Mouse (Mus musculus) spleen, adult 2 months (tissue): ENCODE data around the gene Tab1. TPM values are rescaled to one million over a fixed set of nuclear protein-coding genes. Genes with fewer than 3 reads are reported as not detected.

Experiments used
- DNase-seq, 2 experiments: peaks; one replicate each; pipeline versions ENCODE4 v3.0.0 to v3.0.0-alpha.2; 2012 to 2021; ENCODE audit warnings: low spot score in 2 of 2, low read depth in 1 of 2
- H3K27ac ChIP-seq: fragments of 200-500 bp; 2 replicates; pipeline ENCODE4 v1.5.1; 2012; ENCODE audit warnings: low read length, inconsistent platforms; ENCODE audit not compliant: insufficient read depth
- H3K27me3 ChIP-seq: fragments of 200-500 bp; 2 replicates; pipeline ENCODE4 v1.6.1; 2012; ENCODE audit warnings: mild to moderate bottlenecking, moderate library complexity, low read length, inconsistent platforms; ENCODE audit not compliant: control insufficient read depth, insufficient read depth
- H3K36me3 ChIP-seq: fragments of 200-500 bp; 2 replicates; pipeline ENCODE4 v1.6.1; 2012; ENCODE audit warnings: mild to moderate bottlenecking, low read length, inconsistent platforms; ENCODE audit not compliant: control insufficient read depth, insufficient read depth
- H3K4me1 ChIP-seq: fragments of 200-500 bp; 2 replicates; pipeline ENCODE4 v1.6.1; 2011; ENCODE audit warnings: inconsistent platforms; ENCODE audit not compliant: control insufficient read depth, insufficient read depth, insufficient read length
- H3K4me3 ChIP-seq: fragments of 200-500 bp; 2 replicates; pipeline ENCODE4 v1.5.1; 2011; ENCODE audit warnings: mild to moderate bottlenecking, inconsistent platforms; ENCODE audit not compliant: insufficient read depth, insufficient read length; ENCODE audit errors: extremely low read depth
- CTCF ChIP-seq: fragments of 200-500 bp; IDR thresholded peaks from 2 replicates; pipeline ENCODE4 v1.5.1; 2011; ENCODE audit warnings: mild to moderate bottlenecking, inconsistent platforms; ENCODE audit not compliant: insufficient read depth, insufficient read length, insufficient replicate concordance; ENCODE audit errors: extremely low read depth
- POLR2A ChIP-seq: fragments of 200-500 bp; IDR thresholded peaks from 2 replicates; pipeline ENCODE4 v1.6.1; 2011; ENCODE audit warnings: low read depth, low read length, inconsistent platforms
- WGBS: fragments of 180-500 bp; shearing (Covaris S2); methylation state at CpG from one replicate; pipeline ENCODE4 v1.1.7; 2018; 5-methylcytosine and 5-hydroxymethylcytosine counted together
- polyA plus RNA-seq: library from polyadenylated mRNA; depleted of rRNA; stranded (reverse); fragments of >200 nt; gene quantifications from 2 replicates; pipeline ENCODE4 v1.2.3, GENCODE M21; 2012; rRNA removed

Tab1 gene
- polyA plus RNA-seq, result 16.1 and 21.4 TPM in 2 replicates

DNA sequence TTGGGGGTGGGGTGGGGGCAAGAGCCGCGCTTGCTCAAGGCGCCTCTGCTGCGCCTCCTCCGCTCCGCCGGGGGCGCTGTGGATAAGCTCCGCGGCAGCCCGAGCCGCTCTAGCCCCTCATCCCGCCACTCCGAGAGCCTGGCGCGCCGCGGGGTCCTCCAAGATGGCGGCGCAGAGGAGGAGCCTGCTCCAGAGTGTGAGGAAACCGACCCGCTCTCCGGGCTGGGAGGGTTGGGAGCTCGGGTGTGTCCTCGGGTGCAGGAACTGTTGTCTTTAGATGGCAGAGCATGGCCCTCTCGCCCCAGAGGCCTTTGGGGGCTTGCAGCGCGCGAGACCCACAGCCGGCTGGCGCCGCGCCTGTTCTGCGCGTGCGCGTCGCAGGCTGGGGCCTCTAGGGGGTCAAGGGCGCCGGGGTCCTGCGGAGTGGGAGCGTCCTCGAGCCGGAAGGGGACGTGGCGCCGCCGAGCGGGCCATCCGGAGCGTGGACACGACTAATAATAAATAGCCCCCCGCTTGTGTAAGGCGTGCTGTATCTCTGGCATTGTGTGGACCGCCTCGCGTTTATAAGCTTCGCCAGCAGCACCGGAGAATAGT, at the start of gene Tab1:
Tab1 (plus strand) TSS at position 135 of the 594 bp plus-strand sequence.
- H3K4me3 ChIP-seq, result peak within 1 kb of the TSS; percentile 97
- peak; percentile 72; the same call in 1 of the 2 replicates for TF ChIP-seq CTCF
- TF ChIP-seq POLR2A, result peak; percentile 14; the same call in 1 of the 2 replicates
- peaks cover 8% of the 10 kb centered on the region for H3K4me1 ChIP-seq
- no peaks in the 10 kb centered on the region for H3K36me3 ChIP-seq
- H3K27me3 ChIP-seq, result no peaks in the 10 kb centered on the region
- WGBS, result under 1% methylated on average over 51 of the region's 59 CpGs
- H3K27ac ChIP-seq, result peak within 1 kb of the TSS; percentile 95
- DNase-seq, result peak; percentile 84 to 86

DNA sequence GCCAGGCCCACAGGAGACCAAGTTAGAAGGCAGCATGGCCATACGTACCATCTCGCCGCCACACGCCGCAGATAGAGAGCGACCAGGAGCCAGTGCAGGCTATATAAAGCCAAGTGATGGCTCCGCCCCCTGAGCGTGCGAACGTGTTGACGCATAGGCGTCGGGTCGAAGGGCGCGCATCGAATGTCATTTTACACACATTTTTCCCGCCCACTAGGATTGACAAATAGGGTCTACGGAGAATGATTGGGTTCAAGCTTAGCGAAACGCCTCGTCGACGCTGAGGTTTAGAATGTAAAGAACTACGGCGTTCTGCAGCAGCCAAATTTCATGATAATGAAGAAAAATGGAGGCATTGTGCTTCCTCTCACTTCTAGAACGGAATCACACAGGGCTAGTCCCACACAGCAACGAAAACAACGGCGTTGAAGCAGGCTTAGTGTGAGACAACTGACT, 49.6 kb upstream of the Tab1 start:
- WGBS, result under 1% methylated on average over 30 of the region's 30 CpGs
- Histone ChIP-seq H3K27me3 (no peaks in the 10 kb centered on the region), H3K36me3 (peaks cover 31% of the 10 kb centered on the region), H3K4me3 (peak overlapping the region; percentile 68), H3K27ac (peak overlapping the region; percentile 86), H3K4me1 (peaks cover 3% of the 10 kb centered on the region; the same call in 1 of the 2 replicates)
- peak; percentile 95 to 99 for DNase-seq
- TF ChIP-seq POLR2A (peak; percentile 100), CTCF (no peak)

DNA sequence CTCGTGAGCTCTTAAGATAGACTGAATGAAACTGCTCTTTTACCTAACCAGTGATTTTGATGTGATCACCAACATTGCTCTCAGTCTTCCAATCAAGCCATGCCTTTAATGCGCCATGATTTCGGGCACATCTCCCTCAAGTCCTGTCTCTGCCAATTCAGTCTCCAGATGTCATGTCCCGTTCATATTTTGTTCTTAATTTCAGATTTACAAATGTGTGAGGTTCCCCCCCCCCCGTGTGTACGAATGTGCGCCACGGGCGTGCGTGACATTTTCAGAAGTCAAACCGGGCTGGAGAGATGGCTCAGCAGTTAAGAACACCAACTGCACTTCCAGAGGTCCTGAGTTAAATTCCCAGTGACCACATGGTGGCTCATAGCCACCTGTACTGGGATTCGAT, 49.2 kb upstream of the Tab1 start:
- Histone ChIP-seq H3K4me1 (peaks cover 3% of the 10 kb centered on the region; the same call in 1 of the 2 replicates), H3K27me3 (no peaks in the 10 kb centered on the region), H3K27ac (peak overlapping the region; percentile 86), H3K36me3 (peaks cover 26% of the 10 kb centered on the region), H3K4me3 (peak overlapping the region; percentile 61)
- no peak for DNase-seq
- TF ChIP-seq POLR2A, result no peak
- TF ChIP-seq CTCF, result no peak
- WGBS, result 3% methylated on average over 12 of the region's 12 CpGs

DNA sequence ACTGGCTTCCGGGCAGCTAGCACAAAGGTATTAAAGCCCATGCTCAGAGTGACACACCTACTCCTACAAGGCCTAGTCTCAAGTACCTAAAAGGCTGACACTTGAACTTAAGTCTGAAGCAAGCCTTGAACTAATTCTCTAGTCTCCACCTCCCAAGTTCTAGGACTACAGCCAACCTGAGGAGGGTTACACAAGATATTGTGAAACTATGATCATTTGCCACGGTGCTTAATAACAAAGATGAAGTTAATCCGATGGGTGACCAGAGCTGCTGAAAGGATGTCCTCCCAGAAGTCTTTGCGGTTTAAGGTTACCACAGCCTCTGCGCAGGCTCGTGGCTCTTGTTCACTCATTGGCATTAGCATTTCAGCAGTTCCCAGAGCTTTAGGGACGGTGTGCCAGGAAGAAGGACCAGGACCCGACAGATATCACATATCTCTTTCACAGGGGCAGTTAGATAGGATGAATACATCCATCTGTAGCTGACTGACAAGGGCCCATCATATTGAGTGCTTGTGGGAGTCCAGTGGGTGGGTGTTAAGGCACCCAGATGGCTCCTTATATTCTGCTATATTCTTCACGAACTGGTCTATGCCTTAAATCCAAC, 45.4 kb upstream of the Tab1 start:
- Histone ChIP-seq H3K4me3 (no peak overlapping the region), H3K27me3 (peaks cover 5% of the 10 kb centered on the region; the same call in 1 of the 2 replicates), H3K36me3 (no peaks in the 10 kb centered on the region), H3K27ac (no peak overlapping the region), H3K4me1 (peaks cover 3% of the 10 kb centered on the region)
- TF ChIP-seq CTCF, result no peak
- TF ChIP-seq POLR2A, result no peak
- no peak for DNase-seq
- WGBS, result 78% methylated on average over 9 of the region's 9 CpGs

DNA sequence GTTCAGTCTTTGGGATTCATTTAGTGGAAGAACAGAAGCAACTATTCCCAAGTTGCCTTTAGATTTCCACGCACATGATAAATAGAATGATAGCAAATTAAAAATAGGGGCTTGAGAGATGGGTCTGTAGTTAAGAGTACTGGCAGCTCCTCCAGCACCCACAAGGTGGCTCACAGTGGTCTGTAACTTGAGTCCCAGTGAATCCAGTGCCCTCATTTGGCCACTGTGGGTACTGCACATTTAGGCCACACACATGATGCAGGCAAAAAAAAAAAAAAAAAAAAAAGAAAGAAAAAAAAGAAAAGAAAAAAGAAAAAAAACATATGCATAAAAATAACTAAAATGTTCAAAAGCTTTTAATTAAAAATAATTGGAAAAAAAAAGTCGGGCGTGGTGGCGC, 44.3 kb upstream of the Tab1 start:
- peak; percentile 91 for DNase-seq
- no peak for TF ChIP-seq POLR2A
- peak; percentile 85; the same call in 1 of the 2 replicates for TF ChIP-seq CTCF
- peaks cover 3% of the 10 kb centered on the region for H3K4me1 ChIP-seq
- H3K4me3 ChIP-seq, result no peak overlapping the region
- WGBS, result 26% methylated on average over 4 of the region's 4 CpGs
- no peak overlapping the region for H3K27ac ChIP-seq
- no peaks in the 10 kb centered on the region for H3K36me3 ChIP-seq
- H3K27me3 ChIP-seq, result peaks cover 5% of the 10 kb centered on the region; the same call in 1 of the 2 replicates

DNA sequence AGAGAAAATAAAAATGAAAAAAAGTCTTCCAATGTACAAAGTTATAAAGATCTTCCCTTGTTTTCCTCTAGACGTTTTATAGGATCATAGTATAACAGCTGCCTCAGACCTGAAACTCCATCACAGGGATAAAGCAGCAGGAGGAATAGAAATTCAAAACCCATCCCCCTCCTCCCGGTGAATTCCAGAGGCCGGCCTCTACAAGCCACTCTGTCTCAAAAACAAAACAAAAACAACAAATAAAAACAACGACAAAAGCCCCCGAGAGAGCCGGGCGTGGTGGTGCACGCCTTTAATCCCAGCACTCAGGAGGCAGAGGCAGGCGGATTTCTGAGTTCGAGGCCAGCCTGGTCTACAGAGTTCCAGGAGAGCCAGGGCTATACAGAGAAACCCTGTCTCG, 42.8 kb upstream of the Tab1 start:
- TF ChIP-seq CTCF (no peak), POLR2A (no peak)
- no peaks in the 10 kb centered on the region for H3K36me3 ChIP-seq
- no peak overlapping the region for H3K27ac ChIP-seq
- 83% methylated on average over 11 of the region's 11 CpGs for WGBS
- no peak for DNase-seq
- peaks cover 5% of the 10 kb centered on the region; the same call in 1 of the 2 replicates for H3K27me3 ChIP-seq
- H3K4me3 ChIP-seq, result no peak overlapping the region
- H3K4me1 ChIP-seq, result peaks cover 3% of the 10 kb centered on the region

DNA sequence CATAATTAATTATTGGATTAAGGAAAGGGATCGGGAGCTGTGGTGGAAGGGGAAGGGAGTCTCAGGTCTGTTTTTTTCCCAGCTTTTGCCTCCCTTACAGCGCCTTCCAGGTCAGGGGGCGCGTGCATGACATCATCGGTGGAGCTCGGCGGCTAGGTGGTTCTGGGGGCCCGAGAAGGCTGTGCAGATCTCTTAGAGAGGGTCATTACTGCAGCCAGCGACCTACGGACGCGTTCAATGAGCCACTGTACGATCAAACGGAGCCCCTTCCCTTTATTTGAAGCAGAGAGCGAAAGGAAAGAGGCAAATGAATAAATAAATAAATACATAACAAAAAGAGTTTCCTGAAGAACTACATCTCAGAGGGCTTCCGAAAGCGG, 42.2 kb upstream of the Tab1 start:
- no peaks in the 10 kb centered on the region for H3K36me3 ChIP-seq
- no peak overlapping the region for H3K27ac ChIP-seq
- 2% methylated on average over 17 of the region's 17 CpGs for whole genome bisulfite sequencing
- peaks cover 5% of the 10 kb centered on the region; the same call in 1 of the 2 replicates for H3K27me3 ChIP-seq
- TF ChIP-seq CTCF (no peak), POLR2A (no peak)
- peaks cover 3% of the 10 kb centered on the region for H3K4me1 ChIP-seq
- peak overlapping the region; percentile 60 for H3K4me3 ChIP-seq
- DNase-seq, result no peak
